Mouse (Mus musculus): ENCODE measurements around the gene Tbx2.

The Tbx2 gene

DNA sequence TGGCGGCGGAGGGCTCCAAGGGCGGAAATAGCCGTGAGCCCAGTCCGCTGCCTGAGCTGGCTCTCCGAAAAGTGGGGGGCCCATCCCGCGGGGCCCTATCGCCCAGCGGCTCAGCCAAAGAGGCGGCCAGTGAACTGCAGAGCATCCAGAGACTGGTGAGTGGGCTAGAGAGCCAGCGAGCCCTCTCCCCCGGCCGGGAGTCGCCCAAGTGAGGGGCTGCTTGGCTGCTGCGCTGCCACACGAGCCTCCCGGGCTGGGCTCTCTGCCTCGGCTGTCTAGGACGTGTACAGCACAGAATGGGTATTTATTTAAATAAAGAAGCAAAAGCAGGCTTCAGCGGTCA, 8.4 kb downstream of the Tbx2 start:
- DNase-seq: peak; percentile 30

- DNase-seq: peak; percentile 61
These were observed 8.9 kb downstream of the Tbx2 start for GRCm38 (mm10) chr11:85841211-85841681.

DNA sequence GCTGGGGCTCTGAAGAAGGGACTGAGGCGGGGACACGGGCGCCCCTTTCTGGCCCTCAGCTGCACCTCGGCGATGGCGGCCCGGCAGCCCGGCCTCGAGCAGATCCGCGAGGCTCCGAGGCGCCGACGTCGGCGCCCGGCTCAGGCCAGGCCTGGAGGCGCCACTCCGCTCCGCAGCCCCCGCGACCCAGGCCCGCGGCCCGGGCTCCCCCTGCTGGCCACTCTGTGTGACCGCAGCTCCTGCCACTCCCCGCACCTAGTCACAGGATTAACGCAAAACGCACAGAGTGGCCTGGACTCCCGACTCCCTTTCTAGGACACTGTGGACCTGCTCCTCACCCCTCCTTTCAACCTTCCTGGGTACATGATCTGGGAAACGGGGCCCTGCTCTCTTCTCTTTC, 9.6 kb downstream of the Tbx2 start:
- DNase-seq: peak; percentile 81

DNA sequence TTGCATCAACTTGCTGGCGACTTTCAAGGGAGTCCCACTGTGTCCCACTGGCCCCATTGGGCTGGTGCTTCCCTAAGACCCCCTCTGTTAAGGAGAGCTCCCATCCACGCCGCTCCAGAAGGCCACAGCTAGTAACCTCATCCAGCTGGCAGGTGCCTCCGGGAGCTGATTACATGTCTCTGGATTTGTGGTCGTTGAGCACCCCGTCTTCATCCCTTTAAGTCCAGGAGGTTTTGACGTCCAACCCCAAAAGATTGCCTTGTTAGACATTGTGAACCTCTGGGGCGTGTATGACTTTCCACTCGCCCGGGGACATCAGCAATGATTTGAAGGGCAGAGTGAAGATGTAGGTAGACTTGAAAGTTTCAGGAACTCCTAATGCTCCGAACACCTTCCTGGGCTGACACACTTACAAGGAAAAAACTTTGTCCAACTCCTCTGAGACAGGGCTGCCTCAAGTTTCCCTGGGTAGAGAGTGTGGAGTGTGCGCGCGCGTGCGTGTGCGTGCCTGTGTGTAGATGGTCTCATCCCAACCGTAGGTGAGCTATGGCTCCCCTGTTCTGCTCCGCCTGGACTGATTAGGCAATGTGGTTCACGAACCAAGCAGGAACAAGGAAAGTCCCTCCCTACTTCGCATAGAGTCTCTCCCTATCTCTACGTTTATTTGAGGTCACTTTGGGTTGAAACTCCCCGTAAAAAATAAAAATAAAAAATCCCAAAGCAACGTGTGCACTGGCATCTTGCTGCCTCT, 10.4 kb downstream of the Tbx2 start:
- peak; percentile 30 for DNase-seq

DNA sequence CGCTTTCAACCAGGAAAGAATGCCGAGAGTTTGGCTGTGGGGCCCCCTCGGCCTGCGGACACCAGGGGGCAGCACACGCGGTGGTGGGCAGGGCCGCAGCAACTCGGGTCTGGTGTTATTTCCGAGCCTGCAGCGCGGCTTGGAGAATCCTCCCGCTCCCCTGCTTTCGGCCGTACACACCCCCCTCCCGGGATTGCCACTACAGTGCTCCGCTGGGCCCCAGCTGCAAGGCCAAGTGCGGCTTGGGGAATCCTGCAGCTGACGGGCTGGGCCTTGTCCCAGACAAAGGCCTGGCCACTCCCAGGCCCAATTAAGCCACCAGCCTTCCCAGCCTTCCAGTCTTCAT, 11.0 kb downstream of the Tbx2 start:
- DNase-seq: peak; percentile 93

- peak; percentile 96 for DNase-seq
These were observed 12.0 kb downstream of the Tbx2 start for GRCm38 (mm10) chr11:85844144-85844965.

GRCm38 (mm10) chr11:85844971-85845370, 12.6 kb downstream of the Tbx2 start:
- no peak for DNase-seq

DNA sequence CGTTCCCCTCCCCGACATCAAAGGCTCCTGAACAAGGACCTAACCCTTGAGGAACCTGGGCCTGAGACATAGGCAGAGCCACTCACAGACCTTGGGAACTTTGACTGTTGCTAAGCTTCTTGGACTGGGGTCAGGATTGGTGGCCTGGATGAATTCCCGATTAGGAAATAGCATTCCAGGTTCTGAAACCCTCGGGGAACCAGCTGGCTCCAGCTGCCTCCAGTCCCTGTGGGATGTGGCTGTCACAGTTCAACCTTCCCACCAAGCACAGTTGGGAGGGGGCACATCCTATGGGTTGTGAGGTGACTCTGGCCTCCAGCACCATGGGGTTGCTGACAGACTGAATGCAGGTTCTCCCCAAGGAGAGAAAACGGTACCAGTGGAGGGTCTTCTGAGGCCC, 13.6 kb downstream of the Tbx2 start:
- peak; percentile 91 for DNase-seq

DNA sequence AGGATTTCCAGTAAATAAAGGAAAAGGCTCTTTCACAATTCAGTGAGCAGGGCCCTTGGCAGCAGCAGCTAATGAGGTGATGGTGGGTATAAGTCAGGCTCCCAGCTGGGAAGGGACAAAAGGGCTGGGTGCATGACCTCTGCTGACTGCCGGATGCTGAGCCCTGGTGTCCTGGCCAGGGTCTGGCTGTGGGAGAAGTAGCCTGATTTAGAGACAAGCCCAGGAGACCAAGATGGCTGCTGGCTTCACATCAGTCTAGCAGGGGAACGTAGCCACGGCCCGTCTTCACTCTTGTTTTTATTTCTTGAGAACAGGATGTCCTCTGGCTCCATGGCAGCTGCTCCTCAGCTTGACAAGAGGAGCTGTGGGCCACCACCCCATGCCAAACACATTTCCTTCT, 14.2 kb downstream of the Tbx2 start:
- DNase-seq: peak; percentile 91

DNA sequence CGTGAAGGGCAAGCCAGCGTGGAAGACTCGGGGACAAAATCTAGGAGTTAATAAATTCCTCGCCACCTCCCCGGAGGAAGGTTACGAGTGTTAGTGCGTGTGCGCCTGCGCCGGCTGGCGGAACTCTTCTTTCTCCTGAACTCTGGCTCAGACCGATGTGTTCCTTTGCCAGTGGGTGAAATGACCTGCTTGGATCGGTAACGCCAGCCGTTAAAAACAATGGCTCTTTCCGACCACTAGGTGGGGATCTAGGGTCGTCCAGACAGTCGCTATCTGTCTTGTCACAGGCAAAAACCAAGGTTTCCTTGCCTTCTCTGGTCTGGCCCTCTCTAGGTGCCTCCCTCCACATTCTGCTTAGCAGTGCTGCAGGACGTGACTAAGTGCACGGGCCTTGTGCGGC, 16.7 kb downstream of the Tbx2 start:
- peak; percentile 88 for DNase-seq

DNA sequence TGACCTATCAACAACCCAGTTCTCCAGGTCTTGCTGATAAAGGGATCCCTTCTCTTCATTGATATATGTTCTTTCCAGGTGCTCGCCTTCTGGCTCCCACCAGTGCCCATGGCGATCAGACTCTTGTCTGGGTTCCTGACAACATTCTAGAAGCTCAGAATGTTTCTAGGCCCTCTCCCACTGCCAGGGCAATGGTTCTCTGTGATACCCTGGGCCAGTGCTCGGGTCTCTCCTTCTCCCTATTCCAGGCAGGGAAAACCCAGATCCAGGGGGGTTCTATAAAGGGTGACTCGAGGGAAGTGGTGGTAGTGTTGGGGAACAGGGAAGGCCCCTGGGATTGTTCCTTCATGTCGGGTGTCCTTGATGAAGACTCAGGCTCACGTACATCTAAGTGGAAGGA, 17.9 kb downstream of the Tbx2 start, which contains the start of gene Gm11444:
Gene Gm11444, minus strand, starts transcription at position 101 of the 400 bp plus-strand sequence.
- peak; percentile 3 for DNase-seq

GRCm38 (mm10) chr11:85850758-85851157, 18.4 kb downstream of the Tbx2 start:
- DNase-seq: peak; percentile 73

GRCm38 (mm10) chr11:85857997-85858698, 25.8 kb downstream of the Tbx2 start:
- DNase-seq: no peak

- DNase-seq: peak; percentile 32
These were observed 32.0 kb downstream of the Tbx2 start for GRCm38 (mm10) chr11:85864363-85864762.

DNA sequence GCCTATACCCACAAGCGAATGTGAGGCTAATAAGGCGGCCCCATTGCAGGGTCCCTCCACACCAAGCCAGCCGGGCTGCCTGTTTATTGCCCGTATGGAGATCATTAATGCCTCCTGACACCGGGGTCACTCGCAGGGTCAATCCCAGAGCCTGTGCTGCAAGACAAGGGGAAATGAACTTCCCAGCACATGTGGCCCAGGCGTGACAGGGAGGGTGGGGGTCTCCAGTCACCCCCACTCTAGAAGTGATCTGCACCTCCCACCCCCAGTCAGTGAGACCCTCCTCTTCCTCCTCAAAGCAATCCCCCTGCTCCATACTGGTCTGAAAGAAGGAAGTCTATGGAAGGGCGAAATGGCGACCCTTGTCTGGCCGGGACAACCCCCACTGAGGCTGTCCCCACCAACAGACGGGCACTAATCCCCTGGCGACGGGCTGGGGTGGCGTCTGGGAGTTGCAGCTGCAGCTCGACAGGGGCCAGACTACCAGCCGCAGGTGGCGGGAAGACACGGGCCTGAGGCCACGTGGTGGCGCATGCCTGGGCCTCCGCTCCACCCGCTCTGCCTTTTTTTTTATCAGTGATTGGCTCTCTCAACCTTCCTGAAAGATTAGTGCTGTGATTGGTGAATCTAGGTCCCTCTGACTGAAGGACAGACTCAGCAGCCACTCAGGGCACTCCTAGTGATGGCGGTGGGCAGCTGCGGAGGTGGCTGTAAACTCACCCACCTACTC, 43.9 kb downstream of the Tbx2 start:
- DNase-seq: no peak

DNA sequence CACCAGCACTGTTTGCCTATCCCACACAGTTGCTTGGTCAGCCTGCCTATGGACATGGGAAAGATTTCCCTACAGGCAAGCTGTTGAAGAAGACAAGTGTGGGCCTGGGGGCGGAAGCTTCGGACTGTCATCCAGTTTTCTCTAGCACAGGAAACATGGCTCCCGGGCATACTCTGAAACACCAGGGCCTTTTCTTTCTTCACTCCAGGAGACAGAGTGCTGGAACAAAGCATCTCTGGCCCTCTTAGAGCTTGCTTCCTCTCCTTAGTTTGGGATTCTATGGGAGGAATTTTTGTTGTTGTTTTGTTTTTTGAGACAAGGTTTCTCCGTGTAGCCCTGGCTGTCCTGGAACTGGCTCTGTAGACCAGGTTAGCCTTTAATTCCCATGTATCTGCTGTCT, 52.1 kb downstream of the Tbx2 start:
- no peak for DNase-seq

DNA sequence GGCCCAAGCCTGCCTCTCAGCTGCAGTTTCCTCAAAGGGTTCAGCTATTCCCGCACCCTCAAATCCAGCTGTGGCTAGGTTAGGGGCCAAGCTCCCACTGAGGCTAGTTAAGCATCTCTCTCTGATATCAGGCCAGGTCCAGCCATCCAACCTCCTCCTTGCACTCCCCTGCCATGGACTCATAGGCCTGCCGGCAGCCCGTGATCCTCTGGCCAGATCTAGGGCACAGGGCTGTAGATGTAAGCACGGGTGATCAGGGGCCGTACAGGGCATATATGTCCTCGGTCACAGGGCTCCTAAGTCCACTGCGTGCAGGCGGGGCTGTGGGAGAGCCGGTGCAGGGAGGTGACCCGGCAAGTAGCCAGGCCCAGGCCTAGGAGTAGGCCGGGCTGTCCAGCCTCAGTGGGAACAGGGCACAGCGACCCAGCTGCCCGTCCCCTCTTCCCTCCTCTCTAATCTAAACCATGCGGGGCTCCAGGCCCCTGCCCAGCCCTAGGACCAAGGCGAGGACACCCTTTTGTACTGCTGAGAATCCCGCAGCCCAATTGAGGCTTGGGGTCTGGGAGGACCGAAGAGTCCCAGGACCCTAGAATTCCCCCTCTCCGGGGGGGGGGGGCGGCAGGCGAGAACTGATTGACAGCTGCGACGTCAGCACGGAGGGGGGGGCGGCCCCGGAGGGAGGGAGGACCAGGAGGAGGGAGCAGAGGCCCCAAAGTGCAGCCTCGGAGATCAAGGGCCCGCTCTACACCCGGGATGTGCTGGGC, 53.5 kb downstream of the Tbx2 start, which contains the start of gene Tbx4:
Gene Tbx4, plus strand, starts transcription at position 758 of the 764 bp plus-strand sequence.
- peak; percentile 88 for DNase-seq

DNA sequence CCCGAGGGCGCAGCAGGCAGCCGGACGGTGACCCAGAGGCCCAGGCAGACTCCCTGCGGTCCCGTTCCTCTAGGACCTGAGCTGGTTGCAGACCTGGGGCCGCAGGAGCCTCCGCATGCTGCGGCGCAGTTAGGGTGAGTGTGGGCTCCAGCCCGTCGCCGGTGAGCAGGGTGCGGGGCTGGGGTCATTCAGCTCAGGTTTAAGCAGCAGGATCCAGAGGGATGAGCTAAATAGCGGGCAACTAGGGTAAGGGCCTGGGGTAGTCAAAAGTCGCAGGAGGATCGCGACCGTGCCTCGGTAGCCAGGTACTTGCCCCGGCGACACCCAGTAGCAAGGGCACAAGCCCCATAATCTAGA, 54.1 kb downstream of the Tbx2 start:
- DNase-seq: no peak

DNA sequence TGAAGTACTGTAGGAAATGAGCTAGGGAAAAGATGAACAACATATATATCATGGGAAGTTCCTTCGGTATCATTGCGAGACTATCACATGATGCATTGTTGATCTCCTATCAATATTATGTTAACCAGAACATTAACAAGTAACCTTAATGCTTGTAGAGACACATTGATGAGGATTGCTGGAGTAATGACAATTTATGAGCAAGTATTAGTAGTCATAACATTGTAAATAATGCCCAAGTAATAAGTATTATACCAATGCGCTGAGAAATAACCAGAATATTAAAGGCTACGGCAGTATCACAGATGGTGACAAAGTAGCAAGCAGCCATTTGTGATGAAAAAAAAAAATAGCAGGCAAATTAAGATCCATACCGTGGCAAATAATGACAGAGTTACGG, 54.9 kb downstream of the Tbx2 start:
- DNase-seq: no peak

DNA sequence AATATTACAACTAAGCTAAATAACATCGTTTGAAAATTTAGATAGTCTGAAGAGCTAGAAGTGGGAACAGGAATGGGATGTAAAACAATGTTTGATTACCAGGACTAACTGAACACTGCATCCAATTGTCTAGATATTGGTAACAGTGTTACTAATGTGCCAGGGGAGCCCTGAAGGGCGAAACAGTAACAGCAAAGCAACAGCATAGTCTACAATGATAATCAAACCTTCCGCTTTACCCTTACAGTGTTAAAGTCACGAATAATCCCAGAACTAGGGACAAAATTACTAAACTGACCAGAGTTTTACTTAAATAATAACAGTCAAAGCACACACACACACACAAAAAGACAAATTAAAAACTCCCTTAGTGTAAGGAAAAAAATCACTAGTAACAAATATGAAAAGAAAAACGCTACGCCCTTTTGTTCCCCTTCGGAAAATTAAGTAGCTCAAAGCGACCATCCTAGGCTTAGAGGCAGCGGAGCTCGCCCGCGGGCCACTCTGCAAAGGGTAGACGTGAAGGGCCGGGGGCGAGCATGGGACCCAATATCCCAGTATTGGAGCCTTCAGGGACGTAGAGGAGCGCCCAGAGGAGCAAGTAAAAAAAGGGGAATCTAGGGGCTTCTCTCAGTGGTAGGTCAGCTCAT, 55.6 kb downstream of the Tbx2 start:
- DNase-seq: no peak

- DNase-seq: peak; percentile 46
These were observed 56.2 kb downstream of the Tbx2 start for GRCm38 (mm10) chr11:85888451-85888961.

Data from lung, postnatal 10 days (tissue).